Mouse (Mus musculus) right cerebral cortex, adult 18-20 months (tissue): ENCODE data around the gene Polr2c.
"Not testable (repeated sequence)": the region's sequence is repeated elsewhere in the genome, so short reads cannot be mapped to it uniquely, and the experiment has no call there.

Experiments used
- DNase-seq: peaks from one replicate; pipeline ENCODE4 v3.0.0; 2022; ENCODE audit warnings: mixed read lengths

Gene Polr2c

DNA sequence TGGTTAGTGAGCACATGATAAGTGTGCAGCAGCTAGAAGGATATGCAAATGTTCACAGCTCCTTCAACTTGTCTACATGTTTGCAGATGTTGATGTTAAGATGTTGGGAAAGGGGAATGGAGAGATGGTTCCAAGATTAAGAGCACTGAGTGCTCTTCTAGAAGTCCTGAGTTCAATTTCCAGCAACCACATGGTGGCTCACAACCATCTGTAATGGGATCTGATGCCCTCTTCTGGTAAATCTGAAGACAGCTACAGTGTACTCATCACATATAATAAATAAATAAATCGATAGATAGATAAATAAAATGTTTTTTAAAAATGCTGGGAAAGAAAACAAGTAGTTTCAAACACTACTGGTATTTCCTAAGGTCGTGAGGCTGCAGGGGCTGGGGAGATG lies 16.1 kb upstream of the Polr2c start:
- DNase-seq = no peak

- DNase-seq = no peak
Measured at GRCm38 (mm10) chr8:94850049-94850448, 7.2 kb upstream of the Polr2c start.

DNA sequence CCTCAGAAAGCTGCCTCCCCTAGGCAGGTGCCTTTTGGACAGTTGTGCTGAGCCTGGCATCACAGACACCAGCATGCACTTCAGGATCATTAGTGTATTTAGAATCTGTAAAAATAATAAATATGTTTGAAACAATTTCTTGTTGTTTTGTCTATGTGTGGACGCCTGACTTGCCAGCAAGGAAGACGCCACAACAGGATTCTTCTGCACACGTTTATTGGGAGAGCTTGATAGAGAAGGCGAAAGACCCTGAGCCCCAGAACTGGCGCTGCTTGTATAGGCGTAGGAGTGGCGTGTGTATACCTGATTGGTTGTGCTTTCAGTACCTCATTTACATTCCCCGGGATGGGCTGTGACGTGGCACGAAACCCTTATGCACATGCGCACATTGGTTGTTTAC lies 2.5 kb upstream of the Polr2c start:
- not testable (repeated sequence) for DNase-seq

DNA sequence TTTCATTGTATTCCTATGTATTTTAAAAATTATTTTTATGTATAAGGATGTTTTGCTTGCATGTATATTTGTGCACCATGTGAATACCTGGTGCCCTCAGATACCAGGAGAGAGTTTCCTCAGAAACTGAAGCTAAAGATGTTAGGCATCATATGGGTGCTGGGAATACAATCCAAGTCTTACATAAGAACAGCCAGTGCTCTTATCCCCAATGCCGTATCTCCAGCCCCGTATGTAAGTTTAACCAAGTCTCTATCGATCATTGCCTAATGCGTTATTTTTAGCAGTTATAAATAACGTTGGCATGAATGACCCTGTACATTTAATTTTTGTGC lies 272 bp upstream of the Polr2c start:
- no peak for DNase-seq

DNA sequence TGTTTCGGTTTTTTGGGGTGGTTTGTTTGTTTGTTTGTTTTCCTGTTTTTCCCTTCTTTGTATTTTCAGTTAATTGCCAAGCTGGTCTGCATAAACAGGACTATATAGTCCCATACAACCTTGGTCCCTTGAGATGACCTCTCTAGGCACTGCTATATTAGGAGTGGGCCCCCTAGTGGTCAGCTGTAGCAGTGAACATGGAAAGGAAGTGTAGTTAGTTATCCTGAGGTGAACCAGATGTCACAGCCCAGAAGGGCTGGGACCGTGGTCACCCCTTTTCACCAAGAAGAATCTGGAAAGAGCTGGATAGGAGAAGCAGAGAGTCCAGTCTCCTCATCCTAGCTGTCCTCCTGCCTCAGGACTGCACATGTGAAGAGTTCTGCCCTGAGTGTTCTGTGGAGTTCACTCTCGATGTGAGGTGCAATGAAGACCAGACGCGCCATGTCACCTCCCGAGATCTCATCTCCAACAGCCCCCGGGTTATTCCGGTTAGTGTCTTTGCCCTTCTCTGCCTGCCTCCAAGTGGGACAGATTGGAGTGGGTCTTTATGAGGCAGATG lies 4.2 kb downstream of the Polr2c start:
- no peak for DNase-seq

GRCm38 (mm10) chr8:94862487-94863220 lies 5.4 kb downstream of the Polr2c start:
- DNase-seq = no peak

GRCm38 (mm10) chr8:94863897-94864673 lies 6.8 kb downstream of the Polr2c start:
- no peak for DNase-seq

GRCm38 (mm10) chr8:94865292-94865691 lies 8.0 kb downstream of the Polr2c start:
- no peak for DNase-seq

DNA sequence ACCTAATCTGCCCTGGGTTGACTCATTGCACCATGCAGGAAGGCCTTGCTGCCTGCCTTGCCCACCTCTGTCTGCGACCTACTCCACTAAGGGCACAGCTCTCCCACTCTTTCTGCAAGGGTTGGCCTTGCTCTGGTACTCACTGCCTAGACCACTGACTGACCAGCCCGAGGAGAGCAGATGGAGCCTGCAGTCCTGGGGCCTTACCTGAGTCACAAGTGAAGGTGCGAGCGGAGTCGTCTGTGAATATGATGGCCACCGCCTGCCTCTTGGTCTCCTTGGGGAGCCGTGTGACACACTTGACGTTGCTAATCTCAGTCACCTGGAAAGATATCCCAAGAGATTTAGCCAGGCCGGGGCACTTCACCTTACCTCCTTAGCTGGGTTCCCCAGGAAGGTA lies 9.7 kb downstream of the Polr2c start:
- DNase-seq = no peak

DNA sequence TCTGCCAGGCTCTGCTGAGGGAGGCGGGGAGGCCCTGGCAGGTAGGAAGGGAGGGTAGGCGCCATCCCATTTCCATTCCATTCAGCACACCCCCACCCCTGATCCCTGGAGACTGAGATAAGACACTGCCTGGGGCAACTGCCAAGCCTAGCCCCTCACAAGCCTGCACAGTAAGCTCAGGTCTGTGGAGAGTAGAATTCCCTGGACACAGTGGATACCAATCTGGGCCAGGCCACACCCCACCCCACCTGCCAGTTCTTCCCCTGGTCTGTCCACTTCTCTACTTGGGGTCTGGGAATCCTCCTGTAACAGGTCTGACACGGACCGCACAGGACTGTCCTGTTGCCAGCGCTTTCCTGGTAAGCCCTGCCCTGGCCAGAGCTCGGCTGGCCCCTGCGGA lies 11.9 kb downstream of the Polr2c start:
- DNase-seq = no peak

DNA sequence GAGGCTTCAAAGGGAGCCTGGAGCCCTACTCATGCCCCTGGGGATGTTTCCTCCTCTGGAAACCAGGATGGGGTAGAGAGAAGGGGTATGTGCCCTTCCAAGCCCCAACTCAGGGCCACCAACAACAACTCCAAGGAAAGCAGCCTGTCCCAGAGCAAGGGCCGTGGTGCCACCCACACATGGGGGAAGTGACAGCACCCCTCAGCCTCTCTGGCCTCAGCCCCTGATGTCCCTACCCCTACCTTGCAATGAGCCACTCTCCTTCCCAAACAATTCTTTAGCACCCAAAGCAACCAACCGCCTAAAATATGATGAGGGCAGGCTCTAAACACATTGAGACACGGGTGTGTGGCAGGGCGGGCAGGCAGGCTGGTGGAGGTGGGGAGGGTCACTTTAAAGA lies 12.8 kb downstream of the Polr2c start:
- DNase-seq = no peak

DNA sequence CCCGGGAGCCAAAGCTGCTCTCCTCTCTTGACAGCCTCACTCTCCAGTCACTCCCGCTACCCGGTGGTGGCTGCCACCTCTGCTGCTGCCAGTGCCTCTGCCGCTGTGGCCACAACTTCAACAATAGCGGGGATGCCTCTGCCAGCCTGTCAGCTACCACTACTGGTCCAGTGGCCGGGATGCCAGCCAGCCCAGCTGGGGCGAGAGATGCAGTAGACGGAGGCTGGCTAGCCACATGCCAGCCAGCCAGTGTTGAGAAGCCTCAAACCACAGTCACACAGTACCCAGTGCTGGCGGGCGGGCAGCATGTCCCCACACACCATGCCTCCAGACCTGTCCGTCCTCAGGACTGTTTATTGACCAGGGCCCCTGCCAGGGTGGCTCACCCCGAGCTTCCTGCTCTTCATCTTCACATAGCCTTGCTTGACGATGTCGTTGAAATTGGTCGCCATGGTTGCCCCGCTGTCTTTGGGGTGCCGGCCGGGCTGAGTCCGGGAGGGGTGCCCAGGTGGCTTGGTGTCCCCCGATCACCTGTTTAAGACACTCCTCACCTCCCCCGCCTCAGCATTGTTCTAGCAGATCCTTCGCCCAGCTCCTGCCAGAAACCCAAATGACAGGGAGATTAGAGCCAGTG lies 13.3 kb downstream of the Polr2c start:
- DNase-seq = peak; percentile 72

GRCm38 (mm10) chr8:94871108-94871894 lies 14.1 kb downstream of the Polr2c start:
- peak; percentile 83 for DNase-seq

- DNase-seq = no peak
Measured at GRCm38 (mm10) chr8:94872156-94872555, 14.9 kb downstream of the Polr2c start.

DNA sequence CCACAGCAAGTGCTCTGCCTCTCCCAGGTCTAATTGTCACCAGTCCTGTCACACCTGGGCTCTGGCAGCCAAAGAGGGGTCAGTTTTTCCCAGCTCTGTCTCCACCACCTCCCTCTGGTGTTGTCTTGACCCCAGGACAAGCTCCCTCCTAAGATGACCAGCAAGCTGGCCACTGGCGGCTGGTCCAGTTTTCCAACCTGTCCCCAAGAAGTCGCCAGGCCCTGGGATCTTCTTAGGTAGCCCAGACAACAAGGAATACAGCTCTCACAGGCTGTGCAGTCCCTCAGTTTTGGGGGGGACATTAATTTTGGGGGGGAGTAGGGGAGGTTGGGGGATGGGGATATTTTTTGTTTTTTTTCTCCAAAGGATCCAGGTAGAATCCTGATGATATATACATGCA lies 15.3 kb downstream of the Polr2c start:
- no peak for DNase-seq

DNA sequence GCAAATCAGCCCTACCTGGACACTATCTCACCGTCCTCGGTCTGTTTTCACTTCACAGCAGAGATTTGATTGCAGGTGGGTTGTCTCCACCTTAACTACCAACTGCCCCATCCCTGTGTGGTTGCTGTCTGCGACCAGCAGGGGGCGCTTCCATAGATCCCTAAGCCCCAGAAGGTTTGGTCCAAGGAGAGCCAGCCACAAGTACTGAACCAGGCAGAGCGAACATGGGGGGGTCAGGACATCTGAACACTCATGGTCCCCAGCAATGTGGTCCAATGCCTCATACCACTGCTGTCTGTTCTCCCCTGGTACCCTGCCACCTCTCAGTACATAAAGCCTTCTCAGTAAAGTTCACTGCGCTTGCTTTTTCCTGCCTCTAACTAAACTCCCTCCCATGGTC lies 17.1 kb downstream of the Polr2c start:
- peak; percentile 65 for DNase-seq

- DNase-seq = no peak
Measured at GRCm38 (mm10) chr8:94875096-94875870, 18.0 kb downstream of the Polr2c start.

- DNase-seq = no peak
Measured at GRCm38 (mm10) chr8:94875871-94876150, 18.6 kb downstream of the Polr2c start.

DNA sequence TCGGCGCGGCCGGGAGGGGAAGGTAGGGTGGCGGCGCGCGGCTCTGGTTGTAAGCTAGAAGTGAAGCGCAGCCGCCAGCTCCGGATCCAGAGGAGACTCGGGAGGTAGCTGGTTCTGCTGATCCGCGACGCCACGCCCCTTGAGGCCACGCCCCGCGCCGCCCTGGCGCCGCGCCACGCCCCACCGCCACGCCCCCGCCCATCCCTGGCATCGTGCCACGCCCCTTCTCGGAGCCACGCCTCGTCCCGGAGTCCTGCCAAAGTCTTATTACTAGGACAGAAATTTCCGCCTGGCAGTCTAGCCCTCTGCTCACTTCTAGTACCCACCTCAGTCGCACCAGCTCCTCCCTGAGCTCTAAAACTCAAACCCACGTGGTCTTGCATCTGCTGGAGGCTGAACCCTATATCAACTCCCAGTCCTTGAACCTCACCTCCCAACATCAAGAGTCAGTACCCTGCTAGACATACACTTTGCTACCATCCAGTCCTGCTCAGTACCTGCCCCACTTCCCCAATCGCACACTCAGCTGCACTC lies 19.0 kb downstream of the Polr2c start, which contains the start of gene Dok4:
Gene Dok4 (minus strand): TSS at position 134 of the 534 bp plus-strand sequence.
- peak; percentile 80 for DNase-seq

GRCm38 (mm10) chr8:94876820-94877219 lies 19.6 kb downstream of the Polr2c start:
- DNase-seq = no peak

DNA sequence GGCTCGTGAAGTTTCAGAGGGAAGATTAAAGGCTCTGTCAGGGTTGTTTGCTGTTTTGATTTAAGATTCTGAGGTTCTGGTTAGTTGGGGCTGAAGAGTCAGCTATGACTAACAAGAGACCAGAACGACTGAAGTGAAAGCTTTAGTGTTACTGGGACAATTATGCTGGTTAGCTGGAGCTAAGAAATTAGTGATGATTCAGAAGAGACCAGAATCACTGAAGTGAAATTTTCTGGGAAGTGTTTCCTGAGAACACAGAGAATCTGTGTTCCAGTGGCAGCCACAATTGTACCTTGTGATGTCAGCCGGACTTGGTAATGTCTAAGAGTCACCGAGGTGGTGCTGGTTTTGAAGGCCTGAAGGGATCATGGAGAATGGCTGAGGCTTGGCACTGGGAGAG lies 23.5 kb downstream of the Polr2c start:
- DNase-seq = no peak
